Mouse (Mus musculus): ENCODE measurements around the gene Slc28a3. TPM values are rescaled to one million over a fixed set of nuclear protein-coding genes. Genes with fewer than 3 reads are reported as not detected.

Slc28a3 gene
- polyA plus RNA-seq, 1 experiment from 2014 or later: 0.22 TPM

DNA sequence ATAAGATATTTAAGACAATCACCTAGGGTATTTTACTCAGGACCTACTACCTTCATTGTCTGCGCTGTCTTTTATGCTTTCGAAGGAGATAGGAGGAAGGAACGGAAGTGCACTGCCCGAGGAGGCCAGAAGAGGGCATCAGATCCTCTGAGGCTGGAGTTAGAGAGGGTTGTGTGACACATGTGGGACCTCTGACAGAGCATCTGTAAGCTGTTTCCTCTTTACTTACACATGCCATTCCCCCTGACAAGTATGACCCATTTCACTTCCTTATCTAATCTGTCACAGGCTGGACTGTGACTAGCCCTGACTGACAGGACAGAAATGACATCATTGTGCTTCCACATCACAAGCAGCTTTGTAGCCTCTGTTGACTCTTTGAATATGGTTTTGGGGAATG lies 94.4 kb downstream of the Slc28a3 start:
- Histone ChIP-seq H3K9ac (no peak overlapping the region), H3K36me3 (no peaks in the 10 kb centered on the region), H3K4me2 (no peak overlapping the region), H3K9me3 (no peaks in the 10 kb centered on the region), H3K4me1 (replicated peaks) (no peaks in the 10 kb centered on the region), H3K4me3 (no peak overlapping the region), H3K27me3 (no peaks in the 10 kb centered on the region), H3K27ac (replicated peaks) (no peak overlapping the region)
- ATAC-seq (ENCODE audit: low FRiP score, low read depth): no peak
- WGBS: 93% methylated on average over 4 of the region's 4 CpGs

DNA sequence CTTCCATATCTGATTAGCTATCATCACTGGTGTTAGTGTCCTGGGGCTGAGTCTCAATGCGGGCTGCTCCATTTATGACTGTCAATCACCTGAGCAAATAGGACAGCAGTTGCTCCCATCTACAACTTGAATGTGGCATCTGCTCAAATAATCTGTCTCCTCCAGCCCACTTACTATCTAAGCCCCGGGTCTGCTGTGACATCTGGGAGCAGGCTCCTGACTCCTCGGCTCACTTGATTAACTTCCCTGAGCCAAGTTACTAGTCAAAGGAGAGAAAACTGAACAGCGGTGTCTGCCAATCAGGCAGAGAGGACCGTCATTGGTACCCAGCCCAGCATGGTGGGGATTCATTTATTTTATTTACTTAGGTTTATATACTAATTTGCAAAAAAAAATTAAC lies 95.0 kb downstream of the Slc28a3 start:
- Histone ChIP-seq H3K27me3 (no peaks in the 10 kb centered on the region), H3K4me3 (no peak overlapping the region), H3K36me3 (no peaks in the 10 kb centered on the region), H3K9ac (no peak overlapping the region), H3K4me2 (no peak overlapping the region), H3K27ac (replicated peaks) (no peak overlapping the region), H3K9me3 (no peaks in the 10 kb centered on the region), H3K4me1 (replicated peaks) (no peaks in the 10 kb centered on the region)
- no peak for ATAC-seq (ENCODE audit: low FRiP score, low read depth)
- WGBS: 77% methylated on average over 5 of the region's 5 CpGs

DNA sequence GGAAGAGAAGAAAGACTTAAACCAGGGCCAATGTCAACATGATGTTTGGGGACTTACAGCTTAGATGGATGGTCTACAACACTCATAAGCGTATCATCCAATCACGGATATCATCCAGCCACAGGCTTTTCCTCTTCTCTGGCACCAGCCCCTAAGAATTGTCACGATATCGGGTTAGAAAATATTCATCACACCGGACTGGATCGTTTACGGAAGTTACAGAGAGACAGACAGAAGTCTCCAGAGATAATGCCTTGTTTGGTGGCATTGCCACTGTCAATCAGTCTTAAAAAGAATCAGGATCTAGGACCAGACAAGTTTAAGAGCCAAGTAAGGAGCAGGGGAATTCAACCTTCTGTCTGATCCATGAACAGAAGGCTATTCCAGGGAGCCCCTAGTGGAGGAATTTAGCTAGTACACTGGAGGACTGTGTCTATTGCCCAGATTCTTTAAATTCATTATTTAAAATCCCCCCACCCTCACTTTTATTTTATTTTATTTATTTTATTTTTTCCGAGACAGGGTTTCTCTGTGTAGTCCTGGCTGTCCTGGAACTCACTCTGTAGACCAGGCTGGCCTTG lies 96.4 kb downstream of the Slc28a3 start:
- H3K27ac ChIP-seq (replicated peaks): no peak overlapping the region
- ATAC-seq (ENCODE audit: low FRiP score, low read depth): no peak
- H3K4me1 ChIP-seq (replicated peaks): no peaks in the 10 kb centered on the region
- H3K36me3 ChIP-seq: no peaks in the 10 kb centered on the region
- no peak overlapping the region for H3K4me2 ChIP-seq
- H3K27me3 ChIP-seq: no peaks in the 10 kb centered on the region
- H3K9me3 ChIP-seq: no peaks in the 10 kb centered on the region
- 88% methylated on average over 8 of the region's 8 CpGs for WGBS
- no peak overlapping the region for H3K9ac ChIP-seq
- no peak overlapping the region for H3K4me3 ChIP-seq

DNA sequence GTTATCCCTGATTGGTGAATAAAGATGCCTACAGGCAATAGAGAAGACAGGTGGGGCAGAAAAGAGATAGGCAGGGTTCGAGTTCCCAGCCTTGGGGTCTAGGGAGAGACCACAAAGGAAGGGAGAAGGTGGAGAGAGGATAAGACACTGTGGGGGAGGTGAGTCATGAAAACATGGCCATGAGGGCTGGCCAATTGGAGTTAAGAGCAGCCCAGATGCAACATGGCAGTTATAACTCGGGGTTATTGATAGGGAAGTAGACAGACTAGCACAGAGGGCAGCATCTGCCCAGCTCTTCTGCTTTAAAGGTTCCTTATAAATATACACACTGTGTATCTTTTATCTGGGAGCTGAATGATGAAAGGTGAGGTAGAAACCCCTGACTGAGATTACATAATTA lies 98.8 kb downstream of the Slc28a3 start:
- no peak overlapping the region for H3K4me3 ChIP-seq
- no peaks in the 10 kb centered on the region for H3K27me3 ChIP-seq
- no peak overlapping the region for H3K27ac ChIP-seq (replicated peaks)
- ATAC-seq (ENCODE audit: low FRiP score, low read depth): no peak
- H3K36me3 ChIP-seq: no peaks in the 10 kb centered on the region
- no peak overlapping the region for H3K9ac ChIP-seq
- H3K4me2 ChIP-seq: no peak overlapping the region
- 82% methylated on average over 2 of the region's 2 CpGs for WGBS
- no peaks in the 10 kb centered on the region for H3K9me3 ChIP-seq
- H3K4me1 ChIP-seq (replicated peaks): no peaks in the 10 kb centered on the region

DNA sequence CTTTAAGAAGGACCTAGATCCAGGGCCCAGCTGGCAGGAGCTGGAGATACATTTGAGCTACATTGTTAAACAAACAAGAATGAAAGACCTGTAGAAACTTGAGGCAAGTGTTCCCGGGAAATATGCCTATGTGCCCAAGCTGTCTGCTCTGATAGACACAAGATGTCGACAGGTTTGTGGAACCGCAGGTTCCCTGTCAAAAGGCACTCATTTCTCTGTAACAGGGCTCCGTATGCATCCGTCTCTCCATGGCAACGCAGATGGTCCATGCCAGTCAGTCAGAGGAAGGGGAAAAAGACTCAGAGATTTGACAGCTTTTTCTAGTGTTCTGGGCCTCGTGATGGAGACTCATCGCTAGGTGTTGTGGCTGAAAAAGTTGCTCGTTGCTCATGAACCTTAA lies 99.4 kb downstream of the Slc28a3 start:
- H3K4me1 ChIP-seq (replicated peaks): no peaks in the 10 kb centered on the region
- no peak overlapping the region for H3K27ac ChIP-seq (replicated peaks)
- H3K36me3 ChIP-seq: no peaks in the 10 kb centered on the region
- no peak overlapping the region for H3K4me3 ChIP-seq
- H3K27me3 ChIP-seq: no peaks in the 10 kb centered on the region
- 78% methylated on average over 9 of the region's 9 CpGs for WGBS
- H3K9ac ChIP-seq: no peak overlapping the region
- ATAC-seq (ENCODE audit: low FRiP score, low read depth): no peak
- H3K9me3 ChIP-seq: no peaks in the 10 kb centered on the region
- no peak overlapping the region for H3K4me2 ChIP-seq

DNA sequence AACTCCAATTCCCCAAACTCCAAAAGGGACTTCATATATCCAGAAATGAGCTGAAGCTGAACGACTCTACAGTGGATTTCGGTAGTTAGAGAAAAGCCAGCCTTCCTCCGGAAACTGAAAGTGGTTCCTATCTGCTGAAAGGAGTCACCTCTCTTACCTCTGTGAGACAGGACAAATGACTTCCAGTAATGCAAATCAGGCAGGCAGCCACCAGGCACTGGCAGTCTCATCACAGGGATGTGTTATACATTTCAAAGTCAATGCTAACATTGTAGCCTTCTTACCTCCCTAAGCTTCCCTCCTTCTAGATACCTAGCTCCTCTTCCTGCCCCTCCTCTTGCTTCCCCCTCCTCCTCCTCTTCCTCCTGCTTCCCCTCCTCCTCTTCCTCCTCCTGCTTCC lies 101.4 kb downstream of the Slc28a3 start:
- Histone ChIP-seq H3K4me1 (replicated peaks) (no peaks in the 10 kb centered on the region), H3K4me2 (no peak overlapping the region), H3K36me3 (no peaks in the 10 kb centered on the region), H3K9ac (no peak overlapping the region), H3K4me3 (no peak overlapping the region), H3K27ac (replicated peaks) (no peak overlapping the region), H3K27me3 (no peaks in the 10 kb centered on the region), H3K9me3 (no peaks in the 10 kb centered on the region)
- ATAC-seq (ENCODE audit: low FRiP score, low read depth): no peak
- 62% methylated on average over 3 of the region's 3 CpGs for WGBS

DNA sequence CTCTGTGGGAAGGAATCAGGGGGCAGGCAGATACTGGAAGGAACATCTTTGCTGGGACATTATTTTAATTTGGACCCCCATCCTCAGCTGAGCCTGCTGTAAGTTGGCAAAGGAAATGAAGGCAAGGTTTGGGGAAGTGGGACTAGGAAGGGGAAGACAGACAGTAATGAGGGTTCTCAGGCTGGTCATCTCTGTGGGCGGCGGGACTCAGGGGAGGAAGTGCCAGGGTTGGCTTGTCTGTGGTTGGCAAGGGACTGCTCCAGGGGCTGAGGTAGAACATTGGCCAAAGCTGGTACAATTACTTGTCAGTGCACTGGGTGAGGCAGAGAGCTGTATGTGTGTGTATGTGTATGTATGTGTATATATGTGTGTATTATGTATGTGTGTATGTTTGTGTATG lies 107.1 kb downstream of the Slc28a3 start:
- H3K4me3 ChIP-seq: no peak overlapping the region
- WGBS: 90% methylated on average over 2 of the region's 2 CpGs

DNA sequence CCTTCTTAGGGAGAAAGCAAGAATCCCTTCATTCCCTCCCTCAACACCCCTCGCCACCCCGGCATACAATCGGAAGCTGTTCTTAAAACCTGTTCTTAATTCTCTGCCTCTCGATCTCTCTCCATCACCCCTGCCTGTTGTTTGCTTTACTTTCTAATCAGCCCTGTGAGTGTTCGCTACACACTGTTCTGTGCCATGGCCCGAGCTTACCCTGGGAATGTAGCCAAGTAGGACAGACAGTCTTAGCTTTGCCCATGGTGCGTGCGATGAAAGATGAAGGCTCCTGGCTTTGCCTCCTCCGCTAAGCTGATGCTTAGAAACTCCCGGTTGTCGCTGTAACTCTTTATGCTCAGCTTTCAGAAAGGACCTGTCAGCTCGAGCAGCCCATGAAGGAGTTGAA lies 112.9 kb downstream of the Slc28a3 start:
- Histone ChIP-seq H3K36me3 (no peaks in the 10 kb centered on the region), H3K4me1 (replicated peaks) (no peaks in the 10 kb centered on the region), H3K27ac (replicated peaks) (no peak overlapping the region), H3K9me3 (no peaks in the 10 kb centered on the region), H3K27me3 (no peaks in the 10 kb centered on the region), H3K4me3 (no peak overlapping the region), H3K4me2 (no peak overlapping the region), H3K9ac (no peak overlapping the region)
- WGBS: 67% methylated on average over 12 of the region's 12 CpGs
- ATAC-seq (ENCODE audit: low FRiP score, low read depth): no peak

More for the DNA sequence above, 107.1 kb downstream of the Slc28a3 start:
- no peaks in the 10 kb centered on the region for H3K9me3 ChIP-seq
- ATAC-seq (ENCODE audit: low FRiP score, low read depth): no peak
- H3K4me1 ChIP-seq (replicated peaks): no peaks in the 10 kb centered on the region
- H3K36me3 ChIP-seq: no peaks in the 10 kb centered on the region
- H3K27ac ChIP-seq (replicated peaks): no peak overlapping the region
- no peak overlapping the region for H3K4me2 ChIP-seq
- H3K27me3 ChIP-seq: no peaks in the 10 kb centered on the region
- no peak overlapping the region for H3K9ac ChIP-seq

Other genes with a start within 250 kb of the Slc28a3 start
- 21.6 and 22.7 TPM in 2 replicates for gene 2210016F16Rik, start 225.7 kb downstream of the Slc28a3 start, polyA plus RNA-seq (2015; fragmentation: Nextera tagmentation; extraction: Ambion mirVana)
- 21.8 and 21.9 TPM in 2 replicates for gene Rmi1, start 208.6 kb downstream of the Slc28a3 start, polyA plus RNA-seq (2015; fragmentation: Nextera tagmentation; extraction: Ambion mirVana)
- gene Hnrnpk, start 207.5 kb downstream of the Slc28a3 start, polyA plus RNA-seq (2015; fragmentation: Nextera tagmentation; extraction: Ambion mirVana): 1,232 and 1,269 TPM in 2 replicates
- 115 and 127 TPM in 2 replicates for gene Ntrk2, start 195.7 kb upstream of the Slc28a3 start, polyA plus RNA-seq (2015; fragmentation: Nextera tagmentation; extraction: Ambion mirVana)

Measured in hindbrain, embryonic 15.5 days (tissue).